Comparison of ENCODE assay signal across 15 mouse cellular contexts in the genomic region with DNA sequence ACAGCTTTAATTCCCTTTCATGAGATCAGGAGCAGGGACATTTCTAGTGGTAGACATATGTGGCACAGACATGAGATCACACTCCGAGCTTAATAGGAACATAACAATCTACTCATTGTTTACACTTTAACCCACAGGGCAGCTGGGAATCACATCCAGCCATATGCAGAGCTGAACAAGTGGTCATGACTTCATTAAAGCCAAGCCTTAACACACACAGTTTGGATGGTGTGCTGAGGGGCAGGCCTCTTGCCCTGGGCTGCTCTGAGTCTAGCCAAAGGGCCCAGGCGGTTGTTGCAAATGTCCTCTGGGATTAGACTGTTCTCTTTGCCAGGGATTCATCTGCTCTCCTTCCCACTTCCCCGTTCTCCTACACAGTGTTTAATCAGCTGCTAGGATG.
DNase-seq lines count a peak whose midpoint lies in the region; ATAC-seq and TF ChIP-seq lines count a peak whose summit lies in the region.
"Had no signal": no experiment of that assay in that cellular context is flagged by ENCODE, and none has a peak within 500 bp of the region (broad histone marks: within the 10 kb centered on the region; RNA-seq: fewer than 3 reads in every experiment).

No protein-coding gene starts in this region.

- peaks cover 85% of the 10 kb centered on the region for H3K4me1 ChIP-seq in liver, embryonic 13.5 days (replicated peaks)
- H3K4me1 ChIP-seq in liver, postnatal 0 days (ENCODE audit: insufficient read depth): peaks cover 36% of the 10 kb centered on the region
- peaks cover 16% of the 10 kb centered on the region for H3K4me1 ChIP-seq in limb, embryonic 14.5 days (ENCODE audit: control insufficient read depth, insufficient read depth, low read length)

- H3K4me2 ChIP-seq in liver, embryonic 13.5 days: peak overlapping the region; percentile 21; the same call in 1 of the 2 replicates
- H3K4me2 ChIP-seq in liver, postnatal 0 days (ENCODE audit: low read depth, low read length): no peak overlapping the region
- no peak overlapping the region for H3K4me2 ChIP-seq in limb, embryonic 14.5 days (replicated peaks; ENCODE audit: low read depth, low read length, severe bottlenecking)
- H3K4me2 ChIP-seq: heart, embryonic 11.5 days; neural tube, embryonic 13.5 days had no signal

- WGBS in liver, embryonic 13.5 days (ENCODE audit: insufficient replicate concordance): 73% methylated on average over 3 of the region's 3 CpGs
- 77% methylated on average over 3 of the region's 3 CpGs for WGBS in liver, postnatal 0 days (ENCODE audit: insufficient replicate concordance)
- WGBS in limb, embryonic 14.5 days: 31% methylated on average over 3 of the region's 3 CpGs

- TF ChIP-seq POLR2A in limb, embryonic 14.5 days (IDR thresholded peaks at IDR 0.05; ENCODE audit: borderline replicate concordance, extremely low read depth, insufficient read depth, insufficient read length): no peak

- no peak overlapping the region for H3K9ac ChIP-seq in liver, embryonic 13.5 days
- no peak overlapping the region for H3K9ac ChIP-seq in liver, postnatal 0 days (replicated peaks)
- H3K9ac ChIP-seq in limb, embryonic 14.5 days (ENCODE audit: low read depth, low read length, severe bottlenecking): no peak overlapping the region
- H3K9ac ChIP-seq: neural tube, embryonic 13.5 days had no signal

- H3K4me3 ChIP-seq in liver, embryonic 13.5 days (replicated peaks): no peak overlapping the region
- no peak overlapping the region for H3K4me3 ChIP-seq in liver, postnatal 0 days (ENCODE audit: low read depth, low read length)
- no peak overlapping the region for H3K4me3 ChIP-seq in limb, embryonic 14.5 days (replicated peaks; ENCODE audit: low read length)
- H3K4me3 ChIP-seq: neural tube, embryonic 13.5 days had no signal

- no peak for TF ChIP-seq EP300 in liver, postnatal 0 days (IDR thresholded peaks at IDR 0.05; ENCODE audit: low read depth)

- ATAC-seq in liver, embryonic 13.5 days (ENCODE audit: low read depth): no peak
- no peak for ATAC-seq in liver, postnatal 0 days
- 0 out of 2 replicates have a peak, but pooled peaks have one; percentile 28 for ATAC-seq in limb, embryonic 14.5 days (ENCODE audit: low FRiP score, low read depth)
- ATAC-seq in granulocyte monocyte progenitor cell, adult 5-6 weeks (replicated peaks; ENCODE audit: poor library complexity, severe bottlenecking): no peak

- H3K9me3 ChIP-seq in liver, embryonic 13.5 days (replicated peaks): no peaks in the 10 kb centered on the region
- no peaks in the 10 kb centered on the region for H3K9me3 ChIP-seq in liver, postnatal 0 days (ENCODE audit: low read length)
- H3K9me3 ChIP-seq in limb, embryonic 14.5 days (ENCODE audit: control insufficient read depth, low read length): no peaks in the 10 kb centered on the region
- H3K9me3 ChIP-seq: neural tube, embryonic 13.5 days had no signal

- TF ChIP-seq CTCF in liver, postnatal 0 days (IDR thresholded peaks at IDR 0.05; ENCODE audit: low read depth): no peak

- no peaks in the 10 kb centered on the region for H3K27me3 ChIP-seq in liver, embryonic 13.5 days
- H3K27me3 ChIP-seq in liver, postnatal 0 days (ENCODE audit: insufficient read depth, low read length): no peaks in the 10 kb centered on the region
- H3K27me3 ChIP-seq in limb, embryonic 14.5 days (ENCODE audit: control insufficient read depth, insufficient read depth, low read length): no peaks in the 10 kb centered on the region
- H3K27me3 ChIP-seq: neural tube, embryonic 13.5 days had no signal

- H3K36me3 ChIP-seq in liver, embryonic 13.5 days: peaks cover 17% of the 10 kb centered on the region
- H3K36me3 ChIP-seq in liver, postnatal 0 days (replicated peaks; ENCODE audit: insufficient read depth, low read length): peaks cover 9% of the 10 kb centered on the region
- H3K36me3 ChIP-seq in limb, embryonic 14.5 days (ENCODE audit: control insufficient read depth, insufficient read depth, low read length): no peaks in the 10 kb centered on the region
- H3K36me3 ChIP-seq: neural tube, embryonic 13.5 days had no signal

- peak overlapping the region; percentile 41 for H3K27ac ChIP-seq in liver, embryonic 13.5 days
- no peak overlapping the region for H3K27ac ChIP-seq in liver, postnatal 0 days (ENCODE audit: low read depth)
- H3K27ac ChIP-seq in limb, embryonic 14.5 days (replicated peaks; ENCODE audit: low read depth, low read length): no peak overlapping the region
- H3K27ac ChIP-seq: neural tube, embryonic 13.5 days had no signal

- DNase-seq in embryo, embryonic 10 days (ENCODE audit: low spot score): peak; percentile 40
- no peak for DNase-seq in embryo, embryonic 9.5 days (ENCODE audit: extremely low spot score)
- no peak for DNase-seq in liver, embryonic 13.5 days
- no peak for DNase-seq in liver, postnatal 0 days
- DNase-seq in embryo, embryonic 11 days: peak; percentile 37
- DNase-seq in limb, embryonic 14.5 days (ENCODE audit: low spot score): no peak
- no peak for DNase-seq in c-Kit-positive CD71-positive TER-119-positive erythroid progenitor cells, embryonic 14.5 days (ENCODE audit: low spot score)
- DNase-seq: cerebellum, adult 9-11 months; gastrocnemius, postnatal 14 days; kidney, adult 9 months; left cerebral cortex, postnatal 4 days; thymus, adult 18-20 months had no signal

Comparison
In these comparisons a context has a peak if more than half of its experiments do, and no peak if none do; other contexts are left out.
1. DNase-seq: peak in embryo, embryonic 10 days (single experiment) and embryo, embryonic 11 days (single experiment); none in embryo, embryonic 9.5 days (single experiment), liver, embryonic 13.5 days (single experiment), liver, postnatal 0 days (single experiment), limb, embryonic 14.5 days (single experiment) and c-Kit-positive CD71-positive TER-119-positive erythroid progenitor cells, embryonic 14.5 days (single experiment).